Mouse (Mus musculus): ENCODE data around the gene Gsdma3. TPM values are rescaled to one million over a fixed set of nuclear protein-coding genes. Genes with fewer than 3 reads are reported as not detected.

The Gsdma3 gene
- polyA plus RNA-seq, 1 experiment from 2014 or later, result not detected

DNA sequence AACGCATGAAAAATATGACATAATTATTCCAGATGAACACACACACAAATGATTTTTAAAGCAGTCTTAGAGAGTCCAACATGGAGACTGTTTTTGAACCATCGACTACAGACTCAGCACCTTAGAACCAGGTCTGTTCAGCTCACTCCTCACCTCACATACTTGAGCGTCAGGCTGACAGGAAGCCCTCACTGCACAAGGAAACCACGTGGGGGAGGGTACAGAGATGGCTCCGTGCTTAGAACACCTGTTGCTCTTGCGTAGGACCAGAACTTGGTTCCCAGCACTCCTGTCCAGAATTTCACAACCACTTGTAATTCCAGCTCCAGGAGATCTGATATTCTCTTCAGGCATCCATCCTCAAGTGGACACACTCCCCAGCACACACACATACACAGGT, 31.1 kb upstream of the Gsdma3 start:
- no peak overlapping the region for H3K9ac ChIP-seq (ENCODE audit: low read length)
- no peak overlapping the region for H3K4me3 ChIP-seq (ENCODE audit: low read depth, low read length)
- DNase-seq (ENCODE audit: low spot score) (no peak), ATAC-seq (ENCODE audit: low FRiP score, low TSS enrichment) (no peak)
- H3K27ac ChIP-seq (replicated peaks), result no peak overlapping the region
- no peaks in the 10 kb centered on the region for H3K9me3 ChIP-seq (ENCODE audit: control insufficient read depth, low read length)
- H3K27me3 ChIP-seq (ENCODE audit: control insufficient read depth, insufficient read depth, low read length), result no peaks in the 10 kb centered on the region; the same call in 1 of the 2 replicates
- H3K36me3 ChIP-seq (ENCODE audit: control insufficient read depth, insufficient read depth, low read length), result no peaks in the 10 kb centered on the region
- WGBS, result 73% methylated on average over 6 of the region's 6 CpGs
- H3K4me1 ChIP-seq (replicated peaks; ENCODE audit: control insufficient read depth, insufficient read depth), result peaks cover 3% of the 10 kb centered on the region; the same call in 1 of the 2 replicates
- H3K4me2 ChIP-seq (replicated peaks; ENCODE audit: low read depth), result no peak overlapping the region
- no peak for TF ChIP-seq EP300 (optimal IDR thresholded peaks at IDR 0.05)
- TF ChIP-seq CTCF (IDR thresholded peaks at IDR 0.05; ENCODE audit: low read depth), result no peak

DNA sequence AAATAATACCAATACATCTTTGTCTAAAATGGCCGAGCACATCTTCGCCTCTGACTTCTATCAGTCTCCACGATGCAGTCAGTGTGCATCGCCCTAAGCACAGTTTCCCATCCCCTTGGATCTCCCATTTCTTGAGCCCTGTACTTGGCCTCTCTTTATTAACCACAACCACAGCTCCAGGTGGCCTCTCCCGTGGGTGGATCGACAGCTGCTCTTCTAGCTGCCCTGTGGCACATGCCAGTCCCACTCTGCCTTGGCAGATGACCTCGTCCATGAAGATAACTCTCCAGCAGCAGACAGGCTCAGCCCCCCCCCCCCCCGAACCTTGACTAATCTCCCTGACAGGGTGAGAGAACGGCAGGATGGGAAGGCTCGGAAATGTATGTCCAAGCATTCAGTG, 30.7 kb upstream of the Gsdma3 start:
- H3K27ac ChIP-seq (replicated peaks), result no peak overlapping the region
- no peak overlapping the region for H3K4me3 ChIP-seq (ENCODE audit: low read depth, low read length)
- no peaks in the 10 kb centered on the region for H3K9me3 ChIP-seq (ENCODE audit: control insufficient read depth, low read length)
- TF ChIP-seq CTCF (IDR thresholded peaks at IDR 0.05; ENCODE audit: low read depth) (no peak), EP300 (optimal IDR thresholded peaks at IDR 0.05) (no peak)
- 77% methylated on average over 10 of the region's 10 CpGs for WGBS
- ATAC-seq (ENCODE audit: low FRiP score, low TSS enrichment) (no peak), DNase-seq (ENCODE audit: low spot score) (no peak)
- H3K27me3 ChIP-seq (ENCODE audit: control insufficient read depth, insufficient read depth, low read length), result no peaks in the 10 kb centered on the region; the same call in 1 of the 2 replicates
- peaks cover 3% of the 10 kb centered on the region; the same call in 1 of the 2 replicates for H3K4me1 ChIP-seq (replicated peaks; ENCODE audit: control insufficient read depth, insufficient read depth)
- H3K36me3 ChIP-seq (ENCODE audit: control insufficient read depth, insufficient read depth, low read length), result no peaks in the 10 kb centered on the region
- no peak overlapping the region for H3K9ac ChIP-seq (ENCODE audit: low read length)
- H3K4me2 ChIP-seq (replicated peaks; ENCODE audit: low read depth), result no peak overlapping the region

DNA sequence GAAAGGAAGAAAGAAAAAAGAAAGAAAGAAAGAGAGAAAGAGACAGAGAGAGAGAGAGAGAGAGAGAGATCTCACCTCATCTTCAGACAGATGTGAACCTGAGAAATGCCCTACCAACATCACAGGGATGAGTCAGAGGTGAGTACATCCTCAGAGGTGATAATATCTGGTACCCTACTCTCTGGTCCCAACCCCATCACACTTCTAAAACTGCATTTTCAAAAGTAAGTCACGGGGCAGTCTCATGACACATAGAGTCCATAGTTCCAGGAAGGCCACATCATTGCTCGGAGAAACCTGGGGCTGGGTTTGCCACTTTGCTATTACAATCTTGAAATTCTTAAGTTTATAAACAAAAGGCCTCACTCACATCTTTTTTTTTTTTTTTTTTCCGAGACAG, 30.2 kb upstream of the Gsdma3 start:
- TF ChIP-seq CTCF (IDR thresholded peaks at IDR 0.05; ENCODE audit: low read depth) (no peak), EP300 (optimal IDR thresholded peaks at IDR 0.05) (no peak)
- ATAC-seq (ENCODE audit: low FRiP score, low TSS enrichment) (no peak), DNase-seq (ENCODE audit: low spot score) (no peak)
- peaks cover 3% of the 10 kb centered on the region; the same call in 1 of the 2 replicates for H3K4me1 ChIP-seq (replicated peaks; ENCODE audit: control insufficient read depth, insufficient read depth)
- no peak overlapping the region for H3K27ac ChIP-seq (replicated peaks)
- H3K9me3 ChIP-seq (ENCODE audit: control insufficient read depth, low read length), result no peaks in the 10 kb centered on the region
- no peak overlapping the region for H3K4me3 ChIP-seq (ENCODE audit: low read depth, low read length)
- no peak overlapping the region for H3K9ac ChIP-seq (ENCODE audit: low read length)
- no peaks in the 10 kb centered on the region; the same call in 1 of the 2 replicates for H3K27me3 ChIP-seq (ENCODE audit: control insufficient read depth, insufficient read depth, low read length)
- no peak overlapping the region for H3K4me2 ChIP-seq (replicated peaks; ENCODE audit: low read depth)
- WGBS, result 78% methylated on average over 3 of the region's 3 CpGs
- no peaks in the 10 kb centered on the region for H3K36me3 ChIP-seq (ENCODE audit: control insufficient read depth, insufficient read depth, low read length)

- ATAC-seq (ENCODE audit: low FRiP score, low TSS enrichment), result peak; percentile 44; the same call in 1 of the 2 replicates
- Histone ChIP-seq H3K27ac (replicated peaks) (no peak overlapping the region), H3K4me2 (replicated peaks; ENCODE audit: low read depth) (no peak overlapping the region), H3K27me3 (ENCODE audit: control insufficient read depth, insufficient read depth, low read length) (no peaks in the 10 kb centered on the region; the same call in 1 of the 2 replicates), H3K4me3 (ENCODE audit: low read depth, low read length) (no peak overlapping the region), H3K36me3 (ENCODE audit: control insufficient read depth, insufficient read depth, low read length) (no peaks in the 10 kb centered on the region), H3K9me3 (ENCODE audit: control insufficient read depth, low read length) (no peaks in the 10 kb centered on the region), H3K4me1 (replicated peaks; ENCODE audit: control insufficient read depth, insufficient read depth) (peaks cover 6% of the 10 kb centered on the region; the same call in 1 of the 2 replicates), H3K9ac (ENCODE audit: low read length) (no peak overlapping the region)
- peak; percentile 80 for DNase-seq (ENCODE audit: low spot score)
- no peak for TF ChIP-seq EP300 (optimal IDR thresholded peaks at IDR 0.05)
- TF ChIP-seq CTCF (IDR thresholded peaks at IDR 0.05; ENCODE audit: low read depth), result peak; percentile 85
- WGBS, result 36% methylated on average over 6 of the region's 6 CpGs
Observed at GRCm38 (mm10) chr11:98597363-98597762, 28.8 kb upstream of the Gsdma3 start.

DNA sequence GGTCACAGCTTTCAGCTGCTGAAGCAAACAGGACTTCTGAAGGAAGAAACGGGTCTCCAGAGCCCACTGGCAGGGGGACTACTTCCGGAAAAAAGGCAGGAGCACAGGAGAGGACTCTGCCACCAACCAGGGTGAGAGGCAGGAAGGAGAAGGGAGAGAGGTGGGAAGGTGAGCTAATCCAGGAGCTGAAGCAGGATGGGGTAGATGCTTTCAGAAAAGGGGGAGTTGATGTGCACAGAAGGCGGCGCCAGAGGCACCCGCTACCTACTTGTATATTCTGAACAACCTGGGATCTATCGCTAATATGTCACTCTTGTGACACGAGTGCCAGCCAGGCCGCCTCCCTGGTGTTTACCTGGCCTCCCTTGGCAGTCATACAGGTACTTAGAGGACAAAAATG, 28.2 kb upstream of the Gsdma3 start, which contains the start of gene Lrrc3c:
TSS of gene Lrrc3c (plus strand) at position 301 of the 400 bp plus-strand sequence.
- no peak within 1 kb of the TSS for H3K4me3 ChIP-seq (ENCODE audit: low read depth, low read length)
- H3K36me3 ChIP-seq (ENCODE audit: control insufficient read depth, insufficient read depth, low read length), result no peaks in the 10 kb centered on the region
- TF ChIP-seq EP300 (optimal IDR thresholded peaks at IDR 0.05) (no peak), CTCF (IDR thresholded peaks at IDR 0.05; ENCODE audit: low read depth) (no peak)
- H3K27ac ChIP-seq (replicated peaks), result no peak within 1 kb of the TSS
- no peaks in the 10 kb centered on the region; the same call in 1 of the 2 replicates for H3K27me3 ChIP-seq (ENCODE audit: control insufficient read depth, insufficient read depth, low read length)
- H3K9ac ChIP-seq (ENCODE audit: low read length), result no peak within 1 kb of the TSS
- DNase-seq (ENCODE audit: low spot score), result no peak
- H3K4me1 ChIP-seq (replicated peaks; ENCODE audit: control insufficient read depth, insufficient read depth), result peaks cover 6% of the 10 kb centered on the region; the same call in 1 of the 2 replicates
- H3K9me3 ChIP-seq (ENCODE audit: control insufficient read depth, low read length), result no peaks in the 10 kb centered on the region
- peak within 1 kb of the TSS; percentile 11; the same call in 1 of the 2 replicates for H3K4me2 ChIP-seq (replicated peaks; ENCODE audit: low read depth)
- 69% methylated on average over 8 of the region's 8 CpGs for WGBS
- no peak for ATAC-seq (ENCODE audit: low FRiP score, low TSS enrichment)

DNA sequence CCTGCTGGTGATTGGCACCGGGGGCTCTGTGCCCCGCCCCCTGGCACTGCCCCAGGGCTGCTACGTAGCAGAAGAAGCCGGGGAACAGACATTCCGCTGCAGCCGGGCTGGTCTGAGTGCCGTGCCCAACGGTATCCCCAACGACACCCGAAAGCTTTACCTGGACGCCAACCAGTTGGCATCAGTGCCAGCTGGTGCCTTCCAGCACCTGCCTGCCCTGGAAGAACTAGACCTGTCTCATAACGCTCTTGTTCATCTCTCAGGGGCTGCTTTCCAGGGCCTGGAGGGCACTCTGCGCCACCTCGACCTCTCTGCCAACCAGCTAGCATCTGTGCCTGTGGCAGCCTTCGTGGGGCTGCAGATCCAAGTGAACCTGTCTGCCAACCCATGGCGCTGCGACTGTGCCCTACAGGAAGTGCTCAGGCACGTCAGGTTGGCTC, 27.3 kb upstream of the Gsdma3 start:
- Histone ChIP-seq H3K4me3 (ENCODE audit: low read depth, low read length) (no peak overlapping the region), H3K27me3 (ENCODE audit: control insufficient read depth, insufficient read depth, low read length) (no peaks in the 10 kb centered on the region; the same call in 1 of the 2 replicates), H3K9ac (ENCODE audit: low read length) (no peak overlapping the region), H3K9me3 (ENCODE audit: control insufficient read depth, low read length) (no peaks in the 10 kb centered on the region), H3K27ac (replicated peaks) (no peak overlapping the region), H3K4me1 (replicated peaks; ENCODE audit: control insufficient read depth, insufficient read depth) (peaks cover 6% of the 10 kb centered on the region; the same call in 1 of the 2 replicates), H3K36me3 (ENCODE audit: control insufficient read depth, insufficient read depth, low read length) (no peaks in the 10 kb centered on the region), H3K4me2 (replicated peaks; ENCODE audit: low read depth) (peak overlapping the region; percentile 11; the same call in 1 of the 2 replicates)
- DNase-seq (ENCODE audit: low spot score), result peak; percentile 32
- no peak for ATAC-seq (ENCODE audit: low FRiP score, low TSS enrichment)
- 50% methylated on average over 18 of the region's 18 CpGs for WGBS
- TF ChIP-seq EP300 (optimal IDR thresholded peaks at IDR 0.05), result no peak
- TF ChIP-seq CTCF (IDR thresholded peaks at IDR 0.05; ENCODE audit: low read depth), result no peak
